Mouse (Mus musculus): Measurements from ENCODE around the gene Nhlh1.

- no peak for TF ChIP-seq CTCF (IDR thresholded peaks at IDR 0.05; ENCODE audit: low read depth, low read length)
- TF ChIP-seq EP300 (IDR thresholded peaks at IDR 0.05; ENCODE audit: insufficient read depth, low read depth, low read length), result no peak
These were observed 47.1 kb downstream of the Nhlh1 start for GRCm38 (mm10) chr1:172010042-172010824.

All from ES-Bruce4 (cell line).